Mouse (Mus musculus) gastrocnemius, adult 18-20 months (tissue): Measurements from ENCODE around the gene Cnot9. TPM values are rescaled to one million over a fixed set of nuclear protein-coding genes. Genes with fewer than 3 reads are reported as not detected.

ENCODE experiments used
- total RNA-seq, 2 experiments: library from RNA; stranded (reverse); gene quantifications; 2 replicates each; pipeline ENCODE4 v1.2.3; 2021

The Cnot9 gene
- total RNA-seq, 2 experiments from 2014 or later = 12.1 to 13.1 TPM

Other genes with a start within 250 kb of the Cnot9 start
- not detected for gene Gpbar1, start 227.5 kb upstream of the Cnot9 start, total RNA-seq
- gene Aamp, start 221.3 kb upstream of the Cnot9 start, total RNA-seq = 10 to 100 TPM; 74.4 to 77.1 TPM
- 10 to 100 TPM; 54.0 to 63.3 TPM for gene Pnkd, start 221.1 kb upstream of the Cnot9 start, total RNA-seq
- gene Tmbim1, start 200.4 kb upstream of the Cnot9 start, total RNA-seq = 10 to 100 TPM; 29.0 to 42.2 TPM
- gene Catip, start 143.9 kb upstream of the Cnot9 start, total RNA-seq = under 1 TPM in 1 of 2 experiments, not detected in 1; 0.11 TPM
- gene Slc11a1, start 130.9 kb upstream of the Cnot9 start, total RNA-seq = 1 to 10 TPM; 3.6 to 8.1 TPM
- gene Ctdsp1, start 114.5 kb upstream of the Cnot9 start, total RNA-seq = 100 to 1,000 TPM; 107 TPM
- gene Vil1, start 96.7 kb upstream of the Cnot9 start, total RNA-seq = under 1 TPM in 1 of 2 experiments, not detected in 1; 0.11 TPM
- 10 to 100 TPM; 58.2 to 66.9 TPM for gene Plcd4, start 36.8 kb downstream of the Cnot9 start, total RNA-seq
- gene Usp37, start 38.2 kb downstream of the Cnot9 start, total RNA-seq = 1 to 10 TPM; 7.2 to 7.8 TPM
- gene Zfp142, start 82.2 kb downstream of the Cnot9 start, total RNA-seq = 1 to 10 TPM; 8.7 to 9.7 TPM
- gene Bcs1l, start 82.2 kb downstream of the Cnot9 start, total RNA-seq = 10 to 100 TPM; 20.6 to 21.6 TPM
- gene Rnf25, start 95.3 kb downstream of the Cnot9 start, total RNA-seq = 10 to 100 TPM; 16.2 to 16.5 TPM
- under 1 TPM; 0.27 to 0.28 TPM for gene Stk36, start 95.4 kb downstream of the Cnot9 start, total RNA-seq
- gene Ttll4, start 155.7 kb downstream of the Cnot9 start, total RNA-seq = 10 to 100 TPM in 1 of 2 experiments, 1 to 10 TPM in 1; 9.0 to 11.0 TPM
- 10 to 100 TPM; 55.7 to 57.8 TPM for gene Cyp27a1, start 207.5 kb downstream of the Cnot9 start, total RNA-seq
- 100 to 1,000 TPM in 1 of 2 experiments, 10 to 100 TPM in 1; 75.0 to 102 TPM for gene Prkag3, start 243.2 kb downstream of the Cnot9 start, total RNA-seq